Comparison of ENCODE assay signal across 26 mouse cellular contexts in genomic region chr19:18997711-18998110, GRCm38 (mm10).
DNase-seq lines count a peak whose midpoint lies in the region; ATAC-seq and TF ChIP-seq lines count a peak whose summit lies in the region.
"Had no signal": no experiment of that assay in that cellular context is flagged by ENCODE, and none has a peak within 500 bp of the region (broad histone marks: within the 10 kb centered on the region; RNA-seq: fewer than 3 reads in every experiment).

No protein-coding gene starts in this region.

- no peak overlapping the region for H3K9ac ChIP-seq in forebrain, postnatal 0 days
- H3K9ac ChIP-seq in forebrain, embryonic 16.5 days (replicated peaks; ENCODE audit: low read depth, low read length): no peak overlapping the region
- H3K9ac ChIP-seq: embryonic facial prominence, embryonic 12.5 days; forebrain, embryonic 12.5 days; heart, embryonic 15.5 days; hindbrain, embryonic 14.5 days; intestine, embryonic 15.5 days had no signal

- WGBS in forebrain, postnatal 0 days: 69% methylated on average over 1 of the region's 1 CpGs
- 78% methylated on average over 1 of the region's 1 CpGs for WGBS in forebrain, embryonic 16.5 days

- DNase-seq in adrenal gland, postnatal 10 days: peak; percentile 10
- no peak for DNase-seq in adrenal gland, adult 2 months
- DNase-seq in forebrain, postnatal 0 days: peak; percentile 13
- peak; percentile 4 to 9 for DNase-seq in kidney, postnatal 4 days
- no peak for DNase-seq in kidney, adult 8-10 months
- peak; percentile 14 for DNase-seq in NIH3T3 (ENCODE audit: low read depth)
- DNase-seq: adrenal gland, adult 8-10 months; B cell, adult 2 months; cerebellum, adult 18-20 months; cerebellum, adult 9-11 months; embryo, embryonic 11 days; gastrocnemius, postnatal 10 days; heart, adult 2 months; heart, postnatal 14 days had no signal

- peaks cover 4% of the 10 kb centered on the region; the same call in 1 of the 2 replicates for H3K4me1 ChIP-seq in forebrain, postnatal 0 days (ENCODE audit: insufficient read depth)
- peaks cover 5% of the 10 kb centered on the region; the same call in 1 of the 2 replicates for H3K4me1 ChIP-seq in forebrain, embryonic 16.5 days (replicated peaks; ENCODE audit: control insufficient read depth, insufficient read depth, low read length)
- H3K4me1 ChIP-seq: embryonic facial prominence, embryonic 12.5 days; heart, embryonic 15.5 days; hindbrain, embryonic 10.5 days; intestine, embryonic 15.5 days had no signal

- no peaks in the 10 kb centered on the region for H3K36me3 ChIP-seq in forebrain, postnatal 0 days (ENCODE audit: insufficient read depth)
- no peaks in the 10 kb centered on the region for H3K36me3 ChIP-seq in forebrain, embryonic 16.5 days (ENCODE audit: control insufficient read depth, insufficient read depth)
- H3K36me3 ChIP-seq: embryonic facial prominence, embryonic 12.5 days; forebrain, embryonic 12.5 days; G1E; heart, embryonic 15.5 days; hindbrain, embryonic 10.5 days; intestine, embryonic 15.5 days had no signal

- H3K4me2 ChIP-seq in forebrain, postnatal 0 days (ENCODE audit: low read depth): no peak overlapping the region
- no peak overlapping the region for H3K4me2 ChIP-seq in forebrain, embryonic 16.5 days (ENCODE audit: low read length)
- H3K4me2 ChIP-seq: embryonic facial prominence, embryonic 12.5 days; forebrain, embryonic 12.5 days; heart, embryonic 11.5 days; heart, embryonic 15.5 days; hindbrain, embryonic 14.5 days; intestine, embryonic 15.5 days had no signal

- ATAC-seq in forebrain, postnatal 0 days: no peak
- ATAC-seq in forebrain, embryonic 16.5 days: no peak
- no peak for ATAC-seq in monocyte, adult 5-6 weeks (replicated peaks; ENCODE audit: insufficient number of reproducible peaks, low FRiP score, low TSS enrichment, poor library complexity, severe bottlenecking)
- ATAC-seq: activated CD4-positive, CD25-positive, alpha-beta regulatory T cell, adult 4 months; CD4-positive, CD25-positive, alpha-beta regulatory T cell, adult 4 months; intestine, embryonic 15.5 days had no signal

- no peaks in the 10 kb centered on the region for H3K9me3 ChIP-seq in forebrain, postnatal 0 days (ENCODE audit: low read length)
- H3K9me3 ChIP-seq in forebrain, embryonic 16.5 days (ENCODE audit: control insufficient read depth, low read length): no peaks in the 10 kb centered on the region
- H3K9me3 ChIP-seq: embryonic facial prominence, embryonic 12.5 days; forebrain, embryonic 12.5 days; G1E; heart, embryonic 15.5 days; hindbrain, embryonic 10.5 days; intestine, embryonic 15.5 days had no signal

- H3K4me3 ChIP-seq in forebrain, postnatal 0 days (ENCODE audit: low read depth, low read length): no peak overlapping the region
- no peak overlapping the region for H3K4me3 ChIP-seq in forebrain, embryonic 16.5 days (replicated peaks; ENCODE audit: low read length)
- H3K4me3 ChIP-seq: embryonic facial prominence, embryonic 12.5 days; forebrain, embryonic 12.5 days; heart, adult 2 months; heart, embryonic 15.5 days; hindbrain, embryonic 10.5 days; intestine, embryonic 15.5 days had no signal

- TF ChIP-seq CTCF in forebrain, postnatal 0 days (IDR thresholded peaks at IDR 0.05; ENCODE audit: low read depth): no peak

- no peaks in the 10 kb centered on the region for H3K27me3 ChIP-seq in forebrain, postnatal 0 days (ENCODE audit: insufficient read depth, low read length)
- H3K27me3 ChIP-seq in forebrain, embryonic 16.5 days (replicated peaks; ENCODE audit: control insufficient read depth, insufficient read depth, low read length): no peaks in the 10 kb centered on the region
- H3K27me3 ChIP-seq: embryonic facial prominence, embryonic 12.5 days; forebrain, embryonic 12.5 days; heart, embryonic 15.5 days; intestine, embryonic 15.5 days had no signal

- no peak overlapping the region for H3K27ac ChIP-seq in forebrain, postnatal 0 days (ENCODE audit: low read depth, low read length)
- H3K27ac ChIP-seq in forebrain, embryonic 16.5 days (ENCODE audit: low read length): no peak overlapping the region
- H3K27ac ChIP-seq: embryonic facial prominence, embryonic 12.5 days; forebrain, embryonic 12.5 days; heart, adult 2 months; heart, embryonic 15.5 days; hindbrain, embryonic 10.5 days; hindbrain, embryonic 14.5 days; intestine, embryonic 15.5 days had no signal

Comparison
In these comparisons a context has a peak if more than half of its experiments do, and no peak if none do; other contexts are left out.
1. DNase-seq: peak in adrenal gland, postnatal 10 days (single experiment), forebrain, postnatal 0 days (single experiment), kidney, postnatal 4 days (2 of 2) and NIH3T3 (single experiment); none in adrenal gland, adult 2 months (single experiment) and kidney, adult 8-10 months (0 of 2).